Mouse (Mus musculus) kidney, embryonic 14.5 days (tissue): Measurements from ENCODE around the gene Ikbke. TPM values are rescaled to one million over a fixed set of nuclear protein-coding genes. Genes with fewer than 3 reads are reported as not detected.
"Not testable (repeated sequence)": the region's sequence is repeated elsewhere in the genome, so short reads cannot be mapped to it uniquely, and the experiment has no call there.

ENCODE experiments used
- ATAC-seq: fragments of 200-750 bp; cut with Nextera tagmentation; 2 replicates; pipeline ENCODE4 v1.8.0; 2017; ENCODE audit warnings: moderate number of reproducible peaks, mild to moderate bottlenecking, moderate TSS enrichment, moderate library complexity; ENCODE audit not compliant: low FRiP score, low TSS enrichment
- H3K27ac ChIP-seq: fragments of 300-500 bp; sonication (generic); 2 replicates; pipeline ENCODE4 v1.5.1; 2014; ENCODE audit warnings: low read depth, mild to moderate bottlenecking, low read length, moderate library complexity, mixed read lengths
- H3K27me3 ChIP-seq: fragments of 300-500 bp; sonication (generic); 2 replicates; pipeline ENCODE4 v1.6.1; 2014; ENCODE audit warnings: mild to moderate bottlenecking, low read length; ENCODE audit not compliant: control insufficient read depth, insufficient read depth
- H3K36me3 ChIP-seq: fragments of 300-500 bp; sonication (generic); 2 replicates; pipeline ENCODE4 v1.6.1; 2014; ENCODE audit warnings: low read length, mixed read lengths; ENCODE audit not compliant: control insufficient read depth, insufficient read depth
- H3K4me1 ChIP-seq: fragments of 300-500 bp; sonication (generic); 2 replicates; pipeline ENCODE4 v1.6.1; 2014; ENCODE audit warnings: low read length, mixed read lengths; ENCODE audit not compliant: control insufficient read depth, insufficient read depth
- H3K4me2 ChIP-seq: fragments of 300-500 bp; sonication (generic); replicated peaks from 2 replicates; pipeline ENCODE4 v1.6.1; 2014; ENCODE audit warnings: low read depth, mild to moderate bottlenecking, low read length
- H3K4me3 ChIP-seq: fragments of 300-500 bp; sonication (generic); 2 replicates; pipeline ENCODE4 v1.5.1; 2014; ENCODE audit warnings: mild to moderate bottlenecking, low read length
- H3K9ac ChIP-seq: fragments of 300-500 bp; sonication (generic); 2 replicates; pipeline ENCODE4 v1.6.1; 2014; ENCODE audit warnings: low read depth, mild to moderate bottlenecking, low read length, moderate library complexity
- H3K9me3 ChIP-seq: fragments of 300-500 bp; sonication (generic); 2 replicates; pipeline ENCODE4 v1.6.1; 2016; ENCODE audit warnings: low read length; ENCODE audit not compliant: control insufficient read depth
- WGBS: fragments of 180-500 bp; shearing (Covaris S2); extraction: QIAGEN DNeasy Blood & Tissue Kit; methylation state at CpG from one replicate; pipeline ENCODE4 v1.1.7; 2014; 5-methylcytosine and 5-hydroxymethylcytosine counted together
- polyA plus RNA-seq: library from polyadenylated mRNA; unstranded; fragments of >200 nt; fragmentation: Nextera tagmentation; extraction: Ambion mirVana; gene quantifications from 2 replicates; pipeline ENCODE4 v1.2.1, GENCODE M21; 2014

Gene Ikbke
- polyA plus RNA-seq, 1 experiment from 2014 or later: 2.9 TPM

DNA sequence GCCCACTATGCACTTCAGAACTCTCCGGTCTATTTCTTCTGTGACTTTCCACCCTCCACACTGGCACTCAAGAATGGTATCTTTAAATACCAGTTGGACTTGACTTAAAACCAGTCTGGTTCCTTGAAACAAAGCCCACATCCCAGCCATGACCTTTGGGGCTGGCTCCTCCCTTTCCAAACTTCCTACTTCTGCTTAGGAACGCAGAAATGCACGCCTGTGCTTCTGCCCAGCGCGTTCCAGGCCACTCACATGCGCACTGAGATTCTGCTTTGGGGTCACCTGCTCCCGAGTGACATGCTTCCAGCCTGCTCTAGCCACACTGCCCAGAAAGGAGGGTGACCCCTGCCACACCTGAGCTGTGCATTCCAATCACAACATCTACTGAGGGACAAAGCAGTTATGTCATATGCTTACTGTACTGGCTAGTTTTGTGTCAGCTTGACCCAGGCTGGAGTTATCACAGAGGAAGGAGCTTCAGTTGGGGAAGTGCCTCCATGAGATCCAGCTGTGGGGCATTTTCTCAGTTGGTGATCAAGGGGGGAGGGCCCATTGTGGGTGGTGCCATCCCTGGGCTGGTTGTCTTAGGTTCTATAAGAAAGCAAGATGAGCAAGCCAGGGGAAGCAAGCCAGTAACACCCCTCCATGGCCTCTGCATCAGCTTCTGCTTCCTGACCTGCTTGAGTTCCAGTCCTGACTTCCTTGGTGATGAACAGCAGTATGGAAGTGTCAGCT lies 26.7 kb downstream of the Ikbke start:
- not testable (repeated sequence) for H3K9ac ChIP-seq, H3K36me3 ChIP-seq, H3K4me1 ChIP-seq, H3K4me2 ChIP-seq, H3K27ac ChIP-seq, H3K4me3 ChIP-seq, H3K9me3 ChIP-seq, ATAC-seq, H3K27me3 ChIP-seq
- WGBS: 83% methylated on average over 7 of the region's 7 CpGs

DNA sequence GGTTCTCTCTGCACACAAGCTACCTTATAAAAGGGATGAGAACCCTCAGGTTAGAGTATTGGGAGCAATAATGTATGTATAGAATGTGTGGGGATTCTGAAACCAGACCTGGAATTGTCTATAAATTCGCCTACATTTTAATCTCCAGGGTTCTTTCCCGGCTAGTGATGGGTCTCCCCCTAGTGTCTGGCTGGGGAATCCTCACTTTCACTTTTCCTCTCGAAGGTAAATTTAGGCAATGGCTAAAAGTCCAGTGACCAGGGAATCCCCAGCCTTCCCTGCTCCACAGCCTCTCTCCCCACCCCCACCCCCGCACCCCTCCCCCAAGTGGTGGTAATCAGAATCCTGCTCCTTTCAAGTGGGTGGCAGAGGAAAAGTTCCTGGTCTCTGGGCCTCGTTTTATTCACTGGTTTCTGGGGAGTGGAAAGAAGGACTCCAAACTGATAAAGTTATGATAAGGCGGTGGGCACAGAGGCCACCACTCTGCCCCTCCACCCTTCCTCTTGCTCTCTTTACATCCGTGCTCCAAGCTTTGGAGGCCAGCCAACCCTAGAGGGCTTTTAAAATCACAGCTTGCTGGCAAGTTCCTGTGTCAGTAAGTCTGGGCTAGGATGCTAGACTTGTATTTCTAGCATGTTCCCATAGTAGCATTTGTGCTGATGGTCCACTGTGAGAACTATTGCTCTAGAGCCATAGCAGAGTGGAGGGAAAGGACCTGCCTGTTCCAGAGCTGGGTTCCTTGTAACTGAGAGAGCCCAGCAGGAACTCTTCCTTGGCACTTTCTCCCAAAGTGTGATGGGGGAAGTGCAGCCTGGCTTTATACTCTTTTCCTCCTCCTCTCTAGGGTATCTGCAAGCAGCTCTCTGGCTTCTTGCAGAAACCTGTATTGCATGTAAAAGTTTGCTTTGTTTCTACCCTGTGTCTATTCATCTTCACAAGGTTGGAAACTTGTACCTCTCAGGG lies 32.7 kb downstream of the Ikbke start:
- Histone ChIP-seq H3K4me1 (peaks cover 13% of the 10 kb centered on the region), H3K36me3 (no peaks in the 10 kb centered on the region), H3K9me3 (no peaks in the 10 kb centered on the region), H3K27me3 (peaks cover 26% of the 10 kb centered on the region), H3K4me2 (no peak overlapping the region; the same call in 1 of the 2 replicates), H3K4me3 (peak overlapping the region; percentile 9), H3K9ac (no peak overlapping the region), H3K27ac (no peak overlapping the region)
- 7% methylated on average over 7 of the region's 7 CpGs for WGBS
- ATAC-seq: no peak

DNA sequence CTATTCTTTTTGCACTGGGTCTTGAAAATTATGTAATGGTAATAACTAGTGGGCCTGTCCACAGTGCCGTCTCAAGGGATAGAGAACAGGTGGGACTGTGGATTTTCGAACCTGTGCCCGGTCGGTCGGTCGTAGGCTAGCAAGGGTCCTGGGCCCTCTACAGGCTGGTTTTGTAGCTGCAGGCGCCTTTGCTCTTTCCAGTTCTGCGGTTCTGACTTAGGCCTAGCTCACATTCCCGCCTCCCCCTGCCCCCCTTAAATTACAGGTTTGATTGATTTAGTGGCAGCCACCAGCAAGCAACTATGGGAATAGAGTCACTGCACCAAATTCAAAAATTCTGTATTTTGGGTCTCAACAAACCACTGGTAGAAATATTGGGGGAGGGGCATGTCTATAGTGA lies 33.5 kb downstream of the Ikbke start:
- no peak overlapping the region for H3K27ac ChIP-seq
- H3K36me3 ChIP-seq: no peaks in the 10 kb centered on the region
- 7% methylated on average over 9 of the region's 9 CpGs for whole genome bisulfite sequencing
- H3K9ac ChIP-seq: no peak overlapping the region
- H3K4me1 ChIP-seq: peaks cover 13% of the 10 kb centered on the region
- peaks cover 26% of the 10 kb centered on the region for H3K27me3 ChIP-seq
- ATAC-seq: peak; percentile 63
- peak overlapping the region; percentile 99 for H3K4me2 ChIP-seq
- H3K4me3 ChIP-seq: peak overlapping the region; percentile 68
- no peaks in the 10 kb centered on the region for H3K9me3 ChIP-seq

DNA sequence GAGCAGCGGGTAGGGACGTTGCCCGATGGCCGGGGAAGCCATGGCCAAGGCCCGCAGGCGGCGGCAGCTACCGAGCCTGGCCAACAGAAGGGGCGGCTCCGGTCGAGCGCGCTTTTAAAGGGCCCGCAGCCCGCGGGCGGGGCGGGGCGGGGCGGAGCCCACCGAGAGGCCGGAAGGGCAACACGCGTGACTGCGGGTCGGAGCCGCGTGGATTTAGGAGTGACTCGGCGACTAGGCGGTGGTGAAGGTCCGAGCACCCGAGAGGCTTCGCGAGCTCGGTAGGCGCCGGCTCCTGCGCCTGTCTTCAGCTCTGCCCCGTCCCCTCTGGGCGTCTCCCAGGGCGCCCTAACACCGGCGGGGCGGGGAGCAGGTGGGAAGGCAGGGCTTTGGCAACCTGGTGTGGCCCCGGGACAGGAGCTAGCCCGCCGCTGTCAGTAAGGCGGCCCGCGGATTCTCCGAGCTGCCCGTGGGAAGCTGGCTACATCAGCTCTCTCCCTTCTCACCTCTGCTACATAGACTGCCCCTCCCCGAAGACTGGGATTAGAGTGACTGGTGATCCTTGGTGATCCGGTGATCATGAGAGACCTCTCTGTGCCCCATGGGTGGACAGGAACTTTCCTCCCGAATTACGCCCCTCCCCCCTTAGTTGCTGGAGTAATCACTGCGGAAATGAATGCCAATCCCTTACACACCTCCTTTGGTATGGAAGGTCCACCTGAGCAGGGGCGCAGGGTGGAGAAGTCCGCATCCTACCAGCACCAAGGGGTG lies 34.1 kb downstream of the Ikbke start, which contains the start of gene Rassf5:
Gene Rassf5, minus strand, starts transcription at position 170 of the 768 bp plus-strand sequence.
- Histone ChIP-seq H3K9me3 (no peaks in the 10 kb centered on the region), H3K4me1 (peaks cover 13% of the 10 kb centered on the region), H3K9ac (peak within 1 kb of the TSS; percentile 66), H3K27ac (no peak within 1 kb of the TSS), H3K27me3 (peaks cover 26% of the 10 kb centered on the region), H3K36me3 (no peaks in the 10 kb centered on the region), H3K4me2 (peak within 1 kb of the TSS; percentile 99), H3K4me3 (peak within 1 kb of the TSS; percentile 68)
- WGBS: 1% methylated on average over 40 of the region's 60 CpGs
- peak; percentile 70 for ATAC-seq

DNA sequence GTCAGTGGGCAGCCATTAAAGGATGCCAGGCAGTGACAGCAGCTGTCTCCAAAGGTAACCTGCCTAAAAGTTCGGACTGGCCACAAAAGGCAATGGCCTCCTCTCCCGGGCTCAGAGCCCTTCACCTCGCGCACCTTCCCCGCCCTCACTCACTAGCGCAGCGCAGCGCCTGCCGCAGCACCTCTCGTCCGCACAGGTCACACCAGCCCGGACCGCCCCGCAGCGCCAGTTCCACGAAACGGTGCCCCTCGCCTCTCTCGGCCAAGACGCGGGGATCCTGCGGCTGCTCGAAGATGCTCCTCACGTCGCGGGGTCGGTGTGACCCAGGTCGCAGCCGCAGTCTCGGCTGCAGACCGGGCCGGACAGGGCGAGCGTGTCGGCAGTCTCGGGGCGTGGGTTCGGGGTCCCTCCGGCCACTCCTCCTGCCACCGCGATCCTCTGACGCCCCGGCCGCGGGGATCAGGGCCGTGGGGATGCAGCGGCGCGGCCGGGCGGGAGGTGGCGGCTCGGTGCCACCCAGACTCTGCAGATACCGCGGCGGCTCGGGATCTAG lies 34.8 kb downstream of the Ikbke start:
- WGBS: under 1% methylated on average over 53 of the region's 57 CpGs
- H3K9ac ChIP-seq: peak overlapping the region; percentile 66
- peak; percentile 40; the same call in 1 of the 2 replicates for ATAC-seq
- peaks cover 13% of the 10 kb centered on the region for H3K4me1 ChIP-seq
- H3K4me2 ChIP-seq: peak overlapping the region; percentile 99
- peak overlapping the region; percentile 68 for H3K4me3 ChIP-seq
- no peaks in the 10 kb centered on the region for H3K9me3 ChIP-seq
- H3K36me3 ChIP-seq: no peaks in the 10 kb centered on the region
- peaks cover 26% of the 10 kb centered on the region for H3K27me3 ChIP-seq
- no peak overlapping the region for H3K27ac ChIP-seq

DNA sequence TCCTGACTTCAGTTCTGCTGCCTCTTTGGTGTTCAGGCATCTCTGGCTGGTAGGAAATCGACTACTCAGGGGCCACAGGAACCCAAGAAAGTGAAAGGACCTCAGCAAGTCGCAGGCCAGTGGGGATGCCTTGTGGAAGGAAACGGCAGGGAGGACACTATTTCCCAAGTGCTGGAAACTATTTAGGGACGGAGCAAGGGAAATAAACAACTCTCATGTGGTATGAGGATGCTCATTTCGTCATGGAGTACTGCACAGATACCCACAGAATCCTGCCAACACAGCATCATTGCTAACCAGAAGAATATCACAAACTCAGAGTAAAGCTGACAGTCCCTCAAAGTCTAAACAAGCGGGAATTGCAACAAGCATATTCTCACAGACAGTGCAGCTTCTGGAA lies 36.5 kb downstream of the Ikbke start:
- Histone ChIP-seq H3K4me3 (no peak overlapping the region), H3K27ac (no peak overlapping the region), H3K9ac (no peak overlapping the region), H3K36me3 (no peaks in the 10 kb centered on the region), H3K4me2 (no peak overlapping the region), H3K27me3 (peaks cover 21% of the 10 kb centered on the region), H3K9me3 (no peaks in the 10 kb centered on the region), H3K4me1 (peaks cover 17% of the 10 kb centered on the region)
- no peak for ATAC-seq
- 52% methylated on average over 6 of the region's 6 CpGs for WGBS

DNA sequence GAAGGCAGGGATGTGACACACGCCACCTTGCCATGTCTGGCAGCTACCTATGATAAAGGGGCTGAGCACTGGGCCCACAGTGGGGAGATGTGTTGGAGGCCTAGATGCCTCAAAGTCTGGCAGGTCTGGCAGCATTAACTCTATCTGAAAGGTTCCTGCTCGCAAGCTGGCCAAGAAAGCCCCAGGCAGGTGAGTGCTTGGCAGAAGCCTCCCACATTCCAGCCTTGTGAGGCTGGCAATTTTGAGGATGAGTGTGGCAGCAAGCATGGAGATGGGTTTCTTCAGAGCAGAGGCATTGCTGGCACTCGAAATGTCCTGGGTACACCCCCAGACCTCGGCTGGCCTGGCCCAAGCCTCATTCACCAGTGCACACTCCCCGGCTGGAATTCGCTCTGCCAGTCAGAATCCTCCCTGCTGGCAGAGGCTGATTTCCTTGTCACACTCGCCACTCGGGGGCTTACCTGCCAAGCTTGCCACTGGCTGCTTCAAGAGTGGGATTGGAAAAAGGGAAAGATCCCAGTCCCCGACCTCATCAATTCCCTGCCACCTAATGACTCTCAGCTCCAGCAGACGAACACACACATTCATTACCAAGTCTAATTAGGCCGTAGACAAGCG lies 39.7 kb downstream of the Ikbke start:
- no peak overlapping the region for H3K4me3 ChIP-seq
- H3K9me3 ChIP-seq: no peaks in the 10 kb centered on the region
- H3K4me2 ChIP-seq: no peak overlapping the region
- no peak overlapping the region for H3K9ac ChIP-seq
- H3K27ac ChIP-seq: no peak overlapping the region
- no peak for ATAC-seq
- H3K4me1 ChIP-seq: 0 out of 2 replicates have a peak, but pooled peaks cover 4% of the 10 kb centered on the region
- H3K27me3 ChIP-seq: peaks cover 16% of the 10 kb centered on the region
- no peaks in the 10 kb centered on the region for H3K36me3 ChIP-seq
- WGBS: 59% methylated on average over 12 of the region's 12 CpGs

DNA sequence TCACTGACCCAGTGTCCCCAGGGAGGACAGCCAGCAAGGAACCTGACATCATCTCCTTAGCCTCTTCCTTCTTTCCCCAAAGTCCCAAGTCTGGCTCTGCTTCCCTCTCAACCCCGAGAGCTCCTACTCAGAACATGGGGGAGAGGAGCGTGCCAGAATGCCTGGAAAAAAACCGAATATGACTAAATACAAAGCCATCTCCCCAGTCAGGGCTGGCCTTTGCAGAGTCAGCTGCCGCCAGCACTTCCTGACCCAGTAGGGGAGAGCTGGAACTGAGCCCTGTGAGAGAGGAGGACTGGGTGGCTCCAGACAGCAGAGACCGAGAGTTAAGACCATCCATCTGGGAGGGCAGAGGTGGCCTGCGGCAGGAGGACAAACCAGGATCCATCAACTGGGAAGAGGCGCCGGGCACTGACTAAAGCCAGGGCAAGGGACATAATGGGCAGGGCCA lies 40.5 kb downstream of the Ikbke start:
- ATAC-seq: peak; percentile 51; the same call in 1 of the 2 replicates
- H3K4me2 ChIP-seq: no peak overlapping the region
- no peaks in the 10 kb centered on the region for H3K36me3 ChIP-seq
- H3K4me3 ChIP-seq: no peak overlapping the region
- no peak overlapping the region for H3K9ac ChIP-seq
- WGBS: 62% methylated on average over 8 of the region's 8 CpGs
- H3K9me3 ChIP-seq: no peaks in the 10 kb centered on the region
- 0 out of 2 replicates have a peak, but pooled peaks cover 4% of the 10 kb centered on the region for H3K4me1 ChIP-seq
- H3K27ac ChIP-seq: no peak overlapping the region
- H3K27me3 ChIP-seq: peaks cover 9% of the 10 kb centered on the region
